In the genomic region with DNA sequence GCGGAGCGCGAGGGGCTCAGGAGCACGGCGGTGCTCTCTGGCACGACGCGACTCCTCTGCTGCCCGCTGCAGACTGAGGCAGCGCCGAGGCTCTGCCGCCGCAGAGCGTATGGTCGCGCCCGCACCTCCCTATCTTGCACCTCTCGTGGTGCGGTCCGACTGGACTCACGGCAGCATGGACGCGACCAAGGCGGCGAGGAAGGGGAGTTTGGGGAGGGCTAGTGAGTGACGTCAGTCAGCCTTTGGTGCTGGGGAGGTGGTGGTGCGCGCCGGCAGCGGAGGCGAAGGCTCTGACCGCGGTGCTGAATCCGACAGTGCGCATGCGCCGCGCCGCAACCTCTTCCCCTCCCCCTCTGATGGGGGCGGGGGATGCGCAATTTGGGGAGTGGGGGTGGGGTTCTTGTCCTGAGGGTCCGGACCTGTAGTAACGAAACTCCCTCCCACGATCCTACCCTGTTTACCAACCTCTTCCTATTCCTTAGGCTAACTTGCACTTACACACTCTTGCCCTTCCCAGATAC, we compare ENCODE assay signal across 8 mouse cellular contexts. TPM values are rescaled to one million over a fixed set of nuclear protein-coding genes. Genes with fewer than 3 reads are reported as not detected.
DNase-seq lines count a peak whose midpoint lies in the region; ATAC-seq and TF ChIP-seq lines count a peak whose summit lies in the region.

Gene Syn1, minus strand, starts transcription at position 161 of the 521 bp plus-strand sequence.

- intact Hi-C loops in heart, postnatal 36 days (cut with DNase I), result no loop called here

- no peaks in the 10 kb centered on the region for H3K27me3 ChIP-seq in E14TG2a.4 (ENCODE audit: insufficient read depth, low read length)
- H3K27me3 ChIP-seq in forebrain, embryonic 16.5 days (replicated peaks; ENCODE audit: control insufficient read depth, insufficient read depth, low read length), result no peaks in the 10 kb centered on the region
- no peaks in the 10 kb centered on the region for H3K27me3 ChIP-seq in neural tube, embryonic 14.5 days (ENCODE audit: control insufficient read depth, insufficient read depth, low read length)
- H3K27me3 ChIP-seq in testis, adult 2 months (ENCODE audit: control insufficient read depth, insufficient read depth, low read length), result no peaks in the 10 kb centered on the region

- no peaks in the 10 kb centered on the region for H3K9me3 ChIP-seq in E14TG2a.4 (ENCODE audit: low read length)
- H3K9me3 ChIP-seq in forebrain, embryonic 16.5 days (ENCODE audit: control insufficient read depth, low read length), result no peaks in the 10 kb centered on the region
- H3K9me3 ChIP-seq in neural tube, embryonic 14.5 days (ENCODE audit: control insufficient read depth, low read length), result no peaks in the 10 kb centered on the region

- peak; percentile 59 to 61 for DNase-seq in heart, postnatal 36 days
- peak; percentile 85 for DNase-seq in layer of hippocampus, adult 18-20 months (ENCODE audit: low spot score in 2 of 2)
- DNase-seq in lung, adult 18-20 months, result peak; percentile 79 to 81

- peak within 1 kb of the TSS; percentile 60 for H3K4me2 ChIP-seq in forebrain, embryonic 16.5 days (ENCODE audit: low read length)
- peak within 1 kb of the TSS; percentile 53 for H3K4me2 ChIP-seq in neural tube, embryonic 14.5 days (ENCODE audit: low read depth, low read length)

- H3K4me3 ChIP-seq in E14TG2a.4 (replicated peaks; ENCODE audit: low read length), result peak within 1 kb of the TSS; percentile 83
- H3K4me3 ChIP-seq in forebrain, embryonic 16.5 days (replicated peaks; ENCODE audit: low read length), result peak within 1 kb of the TSS; percentile 66
- H3K4me3 ChIP-seq in neural tube, embryonic 14.5 days (ENCODE audit: low read depth, low read length), result peak within 1 kb of the TSS; percentile 55
- peak within 1 kb of the TSS; percentile 80 for H3K4me3 ChIP-seq in testis, adult 2 months (ENCODE audit: control insufficient read depth, low read depth, low read length)

- ATAC-seq in cerebellum, adult (ENCODE audit: insufficient number of reproducible peaks, low FRiP score, low TSS enrichment), result peak; percentile 98
- peak; percentile 97 for ATAC-seq in forebrain, embryonic 16.5 days
- peak; percentile 98 for ATAC-seq in neural tube, embryonic 14.5 days (ENCODE audit: low read depth)

- 23% methylated on average over 32 of the region's 44 CpGs for WGBS in forebrain, embryonic 16.5 days
- WGBS in neural tube, embryonic 14.5 days, result 6% methylated on average over 23 of the region's 44 CpGs

- H3K9ac ChIP-seq in forebrain, embryonic 16.5 days (replicated peaks; ENCODE audit: low read depth, low read length), result peak within 1 kb of the TSS; percentile 67
- H3K9ac ChIP-seq in neural tube, embryonic 14.5 days (replicated peaks; ENCODE audit: low read depth, low read length), result peak within 1 kb of the TSS; percentile 68

- H3K4me1 ChIP-seq in E14TG2a.4 (replicated peaks; ENCODE audit: low read depth, low read length), result peaks cover 16% of the 10 kb centered on the region
- peaks cover 9% of the 10 kb centered on the region; the same call in 1 of the 2 replicates for H3K4me1 ChIP-seq in forebrain, embryonic 16.5 days (replicated peaks; ENCODE audit: control insufficient read depth, insufficient read depth, low read length)
- H3K4me1 ChIP-seq in neural tube, embryonic 14.5 days (ENCODE audit: control insufficient read depth, insufficient read depth, low read length), result no peaks in the 10 kb centered on the region
- peaks cover 3% of the 10 kb centered on the region for H3K4me1 ChIP-seq in testis, adult 2 months (ENCODE audit: control insufficient read depth, insufficient read depth, low read length)

- peaks cover 8% of the 10 kb centered on the region for H3K36me3 ChIP-seq in E14TG2a.4 (ENCODE audit: insufficient read depth, low read length)
- H3K36me3 ChIP-seq in forebrain, embryonic 16.5 days (ENCODE audit: control insufficient read depth, insufficient read depth), result no peaks in the 10 kb centered on the region
- no peaks in the 10 kb centered on the region for H3K36me3 ChIP-seq in neural tube, embryonic 14.5 days (ENCODE audit: control insufficient read depth, insufficient read depth, low read length)
- H3K36me3 ChIP-seq in testis, adult 2 months (ENCODE audit: control insufficient read depth, insufficient read depth, low read length), result no peaks in the 10 kb centered on the region

- no peak for TF ChIP-seq CTCF in E14TG2a.4 (conservative IDR thresholded peaks at IDR 0.05; ENCODE audit: low read length)
- TF ChIP-seq CTCF in testis, adult 2 months (IDR thresholded peaks at IDR 0.05; ENCODE audit: control insufficient read depth, insufficient read depth, insufficient replicate concordance, low read depth, low read length), result no peak

- TF ChIP-seq POLR2A in testis, adult 2 months (IDR thresholded peaks at IDR 0.05; ENCODE audit: control insufficient read depth, low read depth, low read length), result no peak

- H3K27ac ChIP-seq in forebrain, embryonic 16.5 days (ENCODE audit: low read length), result peak within 1 kb of the TSS; percentile 66
- H3K27ac ChIP-seq in neural tube, embryonic 14.5 days (ENCODE audit: low read depth, low read length), result peak within 1 kb of the TSS; percentile 74
- H3K27ac ChIP-seq in testis, adult 2 months (ENCODE audit: control insufficient read depth, insufficient read depth, low read depth, low read length), result no peak within 1 kb of the TSS

RNA-seq across cellular contexts. Expression of gene Syn1, which starts in this region (rescaled TPM):
- polyA plus RNA-seq in forebrain, embryonic 16.5 days (2015; fragmentation: Nextera tagmentation; extraction: Ambion mirVana), result 37.5 and 37.7 TPM in 2 replicates
- under 1 TPM; 0.16 to 0.22 TPM for total RNA-seq in heart, postnatal 36 days (2021)
- total RNA-seq in layer of hippocampus, adult 18-20 months (2021), result 100 to 1,000 TPM; 418 to 424 TPM
- 88.5 and 101 TPM in 2 replicates for polyA plus RNA-seq in neural tube, embryonic 14.5 days (2014; fragmentation: Nextera tagmentation; extraction: Ambion mirVana)
- polyA plus RNA-seq in testis, adult 2 months (2012; rRNA removed), result 0.16 TPM in 2 replicates

Comparison
In these comparisons a context has a peak if more than half of its experiments do, and no peak if none do; other contexts are left out.
1. RNA of gene Syn1 (total RNA-seq): 418 to 424 TPM in layer of hippocampus, adult 18-20 months; 0.16 to 0.22 TPM in heart, postnatal 36 days; every median in the first group is over 100 times any median in the second.
2. RNA of gene Syn1 (polyA plus RNA-seq): 88.5 to 101 TPM in neural tube, embryonic 14.5 days and 37.5 to 37.7 TPM in forebrain, embryonic 16.5 days; 0.16 TPM in testis, adult 2 months; every median in the first group is over 10 times any median in the second.
3. Peak in DNase-seq in heart, postnatal 36 days; RNA of the gene not detected or under 1 TPM.
4. Peak in every context shown above with its lines, with median percentiles within 50 percentile points of each other: H3K4me3 ChIP-seq, ATAC-seq and DNase-seq.